Mouse (Mus musculus): ENCODE data around the gene Cfdp1.

DNA sequence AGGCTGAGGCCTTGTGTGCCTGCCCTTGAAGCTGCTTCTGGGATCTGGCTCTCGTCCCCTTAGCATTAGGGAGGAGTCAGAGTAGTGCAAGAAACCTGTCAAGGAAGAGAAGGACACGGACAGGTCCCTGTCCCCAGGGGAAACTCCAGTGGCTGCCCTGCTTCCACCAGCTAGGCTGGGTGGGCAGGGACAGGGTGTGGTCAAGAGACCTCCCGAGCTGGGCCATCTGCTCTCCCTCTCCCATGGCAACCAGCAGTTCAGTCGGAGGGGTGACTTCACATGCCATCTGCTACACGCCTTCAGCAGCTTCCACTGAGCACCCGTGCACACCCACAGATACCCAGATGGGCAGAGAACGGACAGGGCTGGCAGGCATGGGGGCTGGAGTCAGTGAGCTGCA, 117.8 kb downstream of the Cfdp1 start:
- TF ChIP-seq GATA1 (IDR thresholded peaks at IDR 0.05; ENCODE audit: borderline replicate concordance, low read length) (no peak), CTCF (IDR thresholded peaks at IDR 0.05; ENCODE audit: low read depth, low read length) (no peak), TAL1 (conservative IDR thresholded peaks at IDR 0.05; ENCODE audit: low read depth, low read length) (no peak), POLR2AphosphoS5 (IDR thresholded peaks at IDR 0.05; ENCODE audit: insufficient replicate concordance, low read depth, low read length) (no peak)
